Mouse (Mus musculus): ENCODE measurements around the gene Pcsk4.

The Pcsk4 gene

GRCm38 (mm10) chr10:80298571-80299281, 30.6 kb downstream of the Pcsk4 start:
- DNase-seq (ENCODE audit: low read depth, low spot score), result peak; percentile 86

DNA sequence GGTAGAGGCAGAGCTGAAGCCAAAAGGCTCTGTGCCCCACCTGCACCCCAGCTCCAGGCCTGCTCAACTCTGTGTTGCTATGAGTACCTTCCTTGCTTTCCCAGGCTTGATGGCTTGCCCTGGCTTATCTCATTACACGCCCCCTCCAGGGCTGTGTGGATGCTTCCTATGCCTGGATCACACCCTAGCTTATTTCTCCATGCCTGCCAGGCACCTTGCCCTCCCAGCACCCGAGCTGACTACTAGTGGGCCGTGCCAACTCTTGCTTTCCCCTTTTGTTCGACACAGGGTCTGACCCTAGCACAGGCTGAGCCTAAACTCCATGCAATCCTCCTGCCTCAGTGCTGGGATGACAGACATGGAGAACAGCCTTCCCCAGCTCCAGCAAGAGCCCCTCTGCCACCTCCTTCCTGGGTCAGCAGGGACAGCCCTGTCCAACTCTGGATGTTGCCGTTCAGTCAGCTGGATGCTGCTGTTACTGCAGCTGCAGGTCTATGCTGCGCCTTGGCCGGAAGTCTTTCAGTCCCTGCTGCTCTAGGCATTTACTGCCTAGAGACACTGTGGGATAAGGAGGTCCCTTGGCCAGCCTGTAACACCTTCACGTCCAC, 31.7 kb downstream of the Pcsk4 start:
- DNase-seq (ENCODE audit: low read depth, low spot score), result no peak

DNA sequence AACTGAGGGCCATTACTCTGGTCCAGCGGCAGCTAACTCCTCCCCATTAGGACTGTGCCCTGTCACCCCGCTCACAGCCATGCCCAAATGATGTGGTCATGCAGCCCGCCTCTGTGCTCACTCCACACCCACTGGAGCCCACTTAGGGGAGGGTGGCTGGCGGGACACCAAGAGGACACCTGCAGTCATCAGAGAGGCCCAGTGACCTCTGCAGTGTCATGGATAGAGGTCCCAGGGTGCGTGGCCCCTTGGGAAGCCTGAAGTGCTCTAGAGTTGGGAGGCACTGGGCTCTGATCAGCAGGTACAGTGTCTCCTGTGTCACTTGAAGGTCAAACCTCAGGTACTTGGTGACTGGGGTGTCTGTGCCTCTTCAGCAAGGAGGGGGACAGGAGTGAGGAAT, 32.5 kb downstream of the Pcsk4 start:
- no peak for DNase-seq (ENCODE audit: low read depth, low spot score)

- DNase-seq (ENCODE audit: low read depth, low spot score), result peak; percentile 60
Measured at GRCm38 (mm10) chr10:80295618-80296425, 33.5 kb downstream of the Pcsk4 start, which contains the start of gene Apc2. Gene Apc2 (plus strand): TSS chr10:80295977.

DNA sequence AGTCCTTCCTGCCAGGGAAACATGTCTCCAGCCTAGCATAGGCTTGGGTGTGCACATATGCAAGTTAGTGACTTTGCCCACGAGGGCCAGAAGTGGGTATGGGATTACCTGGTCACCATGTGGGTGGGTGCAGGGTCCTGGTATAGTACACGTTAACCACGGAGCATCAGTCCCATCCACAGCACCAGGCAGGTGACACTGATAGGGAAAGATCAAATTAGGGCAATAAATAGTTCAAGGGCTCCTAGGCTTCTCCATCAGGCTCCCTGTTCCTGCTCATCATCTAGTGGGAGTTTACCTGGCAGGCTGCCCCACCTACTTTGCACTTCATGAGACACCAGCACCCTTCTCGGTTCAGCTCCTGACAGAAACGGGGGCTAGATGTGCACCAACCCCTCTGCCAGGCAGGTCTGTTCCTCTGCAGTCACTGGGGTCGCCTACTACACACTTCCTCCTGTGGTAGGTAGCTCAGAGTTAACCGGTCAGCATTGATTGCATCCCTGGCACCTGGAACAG, 34.5 kb downstream of the Pcsk4 start:
- no peak for DNase-seq (ENCODE audit: low read depth, low spot score)

- DNase-seq (ENCODE audit: low read depth, low spot score), result no peak
Measured at GRCm38 (mm10) chr10:80294311-80294710, 35.0 kb downstream of the Pcsk4 start.

DNA sequence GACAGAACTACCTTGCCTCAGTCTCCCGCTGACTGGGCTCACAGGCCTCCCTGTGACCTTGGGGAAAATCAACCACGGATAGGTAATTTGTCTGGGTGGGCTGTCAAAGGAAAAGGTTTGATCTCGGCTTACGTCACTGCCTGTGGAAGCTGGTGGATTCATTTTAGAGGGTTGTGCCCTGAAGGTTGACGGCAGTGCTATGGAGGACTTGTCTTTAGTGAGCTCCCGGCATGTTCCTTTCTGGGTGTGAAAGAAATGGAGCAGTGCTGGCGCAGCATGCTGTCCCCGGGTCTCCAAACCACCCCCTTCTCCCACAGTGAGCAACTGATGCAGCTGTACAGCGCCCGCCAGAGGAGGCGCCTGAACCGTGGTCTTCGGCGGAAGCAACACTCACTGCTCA, 36.0 kb downstream of the Pcsk4 start:
- no peak for DNase-seq (ENCODE audit: low read depth, low spot score)

GRCm38 (mm10) chr10:80292251-80293146, 36.8 kb downstream of the Pcsk4 start, which contains the start of gene Rps15:
Gene Rps15 (plus strand): TSS chr10:80292453.
- DNase-seq (ENCODE audit: low read depth, low spot score), result peak; percentile 96

DNA sequence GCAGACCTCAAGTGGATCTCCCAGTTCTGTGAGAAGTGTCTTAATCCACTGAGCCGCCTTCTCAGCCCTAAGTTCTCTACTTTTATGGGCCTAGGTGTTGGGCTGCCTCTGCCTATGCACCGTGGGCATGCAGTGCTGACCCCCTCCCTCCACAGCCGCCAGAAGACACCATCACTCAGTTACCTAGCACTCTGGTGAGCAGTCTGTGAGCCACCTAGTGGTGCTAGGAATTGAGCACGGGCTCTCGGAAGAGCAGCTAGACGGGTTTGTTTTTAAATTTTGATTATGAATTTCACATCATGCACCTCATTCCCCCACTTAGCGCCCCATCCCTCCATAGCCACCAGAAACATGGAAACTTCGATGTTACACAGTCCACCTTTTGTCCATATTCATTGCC, 40.6 kb downstream of the Pcsk4 start:
- DNase-seq (ENCODE audit: low read depth, low spot score), result no peak

GRCm38 (mm10) chr10:80288097-80288496, 41.2 kb downstream of the Pcsk4 start:
- DNase-seq (ENCODE audit: low read depth, low spot score), result no peak

DNA sequence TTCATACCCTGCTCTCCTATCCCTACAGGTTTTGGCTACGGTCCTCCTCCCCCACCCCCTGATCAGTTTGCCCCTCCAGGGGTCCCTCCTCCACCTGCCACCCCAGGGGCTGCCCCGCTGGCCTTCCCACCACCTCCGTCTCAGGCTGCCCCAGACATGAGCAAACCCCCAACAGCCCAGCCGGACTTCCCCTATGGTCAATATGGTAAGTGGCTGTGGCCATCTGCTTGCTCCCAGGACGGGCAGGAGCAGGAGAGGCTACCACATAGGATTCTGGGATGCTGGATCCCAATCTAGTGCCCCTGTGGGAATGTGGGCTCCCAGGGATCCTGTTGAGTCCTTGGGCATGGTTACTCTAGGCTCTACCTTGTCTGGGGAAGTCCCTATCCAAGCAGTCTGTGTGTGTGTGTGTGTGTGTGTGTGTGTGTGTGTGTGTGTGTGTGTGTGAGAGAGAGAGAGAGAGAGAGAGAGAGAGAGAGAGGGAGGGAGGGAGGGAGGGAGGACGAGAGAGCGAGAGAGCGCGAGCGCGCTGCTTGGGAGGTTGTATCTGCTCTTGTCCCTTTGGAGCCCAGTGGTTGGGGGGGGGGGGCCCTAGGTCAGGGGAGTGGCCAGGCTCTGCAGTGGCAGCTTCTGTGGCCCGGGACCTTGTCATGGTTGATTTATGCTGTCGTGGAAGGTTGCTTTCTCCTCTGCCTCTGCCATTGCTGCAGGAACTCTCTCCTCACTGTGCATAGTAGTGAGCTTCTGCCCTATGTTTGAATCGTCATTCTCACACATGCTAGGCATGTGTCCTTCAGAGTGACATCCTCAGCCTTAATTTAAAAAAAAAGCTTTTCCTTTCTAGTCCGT, 43.9 kb downstream of the Pcsk4 start:
- DNase-seq (ENCODE audit: low read depth, low spot score), result no peak

DNA sequence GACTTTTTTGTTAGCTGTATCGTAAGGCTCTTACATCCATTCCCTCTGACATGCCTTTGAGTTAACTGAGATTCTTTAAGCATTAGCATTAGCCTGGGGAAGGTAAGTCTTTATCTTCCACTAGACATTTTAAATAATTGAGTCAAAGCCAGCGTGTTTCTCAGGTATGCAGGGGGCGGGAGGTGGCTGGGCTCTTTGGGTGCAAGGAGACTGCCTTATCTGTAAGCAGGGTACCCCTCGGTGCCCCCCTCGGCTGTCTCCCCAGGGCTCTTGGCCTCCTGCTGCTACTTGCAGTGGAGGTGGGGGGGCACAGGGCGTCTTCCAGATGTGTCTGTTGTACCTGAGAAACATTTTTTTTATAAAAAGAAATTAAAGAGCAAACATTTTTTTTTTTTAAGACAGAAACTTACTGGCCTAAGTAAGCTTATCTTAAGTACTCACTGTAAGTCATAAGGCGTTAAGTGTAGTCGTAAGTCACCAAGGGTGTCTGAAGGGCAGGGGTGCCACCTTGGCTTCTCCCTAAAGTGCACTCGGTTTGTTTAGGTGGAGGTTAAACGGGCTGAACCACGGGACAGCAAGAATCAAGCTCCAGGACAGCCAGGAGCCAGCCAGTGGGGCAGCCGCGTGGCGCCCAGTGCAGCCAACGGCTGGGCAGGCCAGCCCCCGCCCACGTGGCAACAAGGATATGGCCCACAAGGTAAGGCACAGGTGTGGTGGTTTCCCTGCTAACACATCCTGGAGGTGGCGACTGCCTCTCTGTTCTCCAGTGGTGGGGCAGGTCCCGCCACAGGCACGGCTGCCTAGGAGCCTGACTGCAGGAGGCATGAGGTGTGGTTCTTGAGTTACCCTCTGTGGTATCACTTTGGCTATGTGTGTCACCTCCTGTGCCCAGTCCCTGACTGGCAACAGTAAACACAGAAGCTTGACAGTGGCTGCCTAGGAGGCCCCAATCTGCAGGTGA, 46.5 kb downstream of the Pcsk4 start:
- DNase-seq (ENCODE audit: low read depth, low spot score), result no peak

GRCm38 (mm10) chr10:80281921-80282371, 47.4 kb downstream of the Pcsk4 start:
- DNase-seq (ENCODE audit: low read depth, low spot score), result no peak

- DNase-seq (ENCODE audit: low read depth, low spot score), result no peak
Measured at GRCm38 (mm10) chr10:80281304-80281703, 48.0 kb downstream of the Pcsk4 start.

GRCm38 (mm10) chr10:80279273-80279672, 50.0 kb downstream of the Pcsk4 start:
- DNase-seq (ENCODE audit: low read depth, low spot score), result no peak

DNA sequence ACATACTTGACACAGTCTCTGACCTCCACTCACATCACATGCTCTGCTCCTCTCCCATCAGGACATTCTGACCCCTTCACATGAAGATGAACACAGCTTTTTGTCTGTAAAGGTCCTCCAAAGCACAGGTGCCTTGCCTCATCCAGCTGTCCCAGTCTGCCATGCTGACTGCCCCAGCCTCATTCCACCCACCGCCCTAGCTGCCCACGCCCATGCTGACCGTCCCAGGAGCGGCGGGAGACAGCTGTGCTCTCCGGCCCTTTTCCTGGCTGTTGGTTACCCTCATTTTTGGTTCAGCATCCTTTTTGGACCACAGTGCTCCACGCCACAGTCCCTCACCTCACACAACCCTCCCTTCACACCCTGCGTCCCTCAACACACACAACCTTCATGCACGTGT, 50.9 kb downstream of the Pcsk4 start:
- no peak for DNase-seq (ENCODE audit: low read depth, low spot score)

DNA sequence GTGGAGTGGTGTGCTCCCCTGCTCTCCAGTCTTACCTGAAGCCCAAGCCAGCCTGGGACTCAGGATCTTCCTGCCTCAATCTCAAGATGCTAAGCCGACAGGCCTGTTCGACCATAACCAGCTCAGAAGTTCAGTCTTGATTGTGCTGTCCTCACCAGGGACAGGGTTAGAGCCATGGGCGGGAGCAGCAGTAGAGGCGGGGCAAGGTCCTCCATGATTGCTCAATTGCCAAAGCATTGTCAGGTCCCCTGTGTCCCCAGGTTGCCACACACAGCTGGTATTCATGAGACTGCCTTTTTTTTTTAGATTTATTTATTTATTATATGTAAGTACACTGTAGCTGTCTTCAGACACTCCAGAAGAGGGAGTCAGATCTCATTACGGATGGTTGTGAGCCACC, 53.1 kb downstream of the Pcsk4 start:
- no peak for DNase-seq (ENCODE audit: low read depth, low spot score)

DNA sequence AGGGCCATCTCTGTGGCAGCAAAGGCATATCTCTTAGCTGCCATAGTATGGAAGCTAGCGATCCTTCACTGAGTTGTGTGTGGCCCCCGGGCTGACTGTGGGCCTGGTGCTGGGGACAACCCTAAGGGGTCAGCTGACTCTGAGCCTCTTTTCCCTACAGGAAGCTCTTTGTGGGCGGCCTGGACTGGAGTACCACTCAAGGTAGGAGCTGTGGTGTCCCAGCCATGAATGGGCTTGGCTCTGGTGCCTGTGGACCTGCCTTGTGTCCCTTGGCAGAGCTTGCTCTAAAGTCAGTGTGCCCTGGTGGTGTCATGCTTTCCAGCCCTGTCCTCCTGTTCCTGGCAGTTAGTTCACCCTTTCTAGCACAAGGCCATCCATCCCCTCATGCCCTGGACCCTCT, 55.5 kb downstream of the Pcsk4 start:
- no peak for DNase-seq (ENCODE audit: low read depth, low spot score)
